Mouse (Mus musculus): Measurements from ENCODE around the gene Thnsl1.

GRCm38 (mm10) chr2:21199051-21199450 is 6.5 kb upstream of the Thnsl1 start:
- TF ChIP-seq CTCF (IDR thresholded peaks at IDR 0.05; ENCODE audit: low read depth) (no peak), EP300 (optimal IDR thresholded peaks at IDR 0.05) (no peak)

All from stomach, postnatal 0 days (tissue).